Mouse (Mus musculus) left cerebral cortex, adult 2 months (tissue): ENCODE results near the gene P4htm. TPM values are rescaled to one million over a fixed set of nuclear protein-coding genes. Genes with fewer than 3 reads are reported as not detected.
"Not testable (repeated sequence)": the region's sequence is repeated elsewhere in the genome, so short reads cannot be mapped to it uniquely, and the experiment has no call there.

ENCODE experiments used
- DNase-seq, 2 experiments: peaks; one replicate each; pipeline ENCODE4 v3.0.0; 2021 to 2022; ENCODE audit warnings: low spot score in 2 of 2, mixed read lengths in 1 of 2; ENCODE audit errors: extremely low spot score in 1 of 2
- H3K27ac ChIP-seq: fragments of 200-600 bp; 2 replicates; pipeline ENCODE4 v1.8.1; 2022
- H3K4me3 ChIP-seq: fragments of 200-600 bp; 2 replicates; pipeline ENCODE4 v1.8.1; 2022
- CTCF ChIP-seq: fragments of 200-600 bp; IDR thresholded peaks from 2 replicates; pipeline ENCODE4 v1.8.1; 2022; ENCODE audit warnings: antibody characterized with exemption, mild to moderate bottlenecking, moderate library complexity
- intact Hi-C: fragments of 180-260 bp; cut with DNase I; formaldehyde crosslinking; loops from one replicate; pipeline ENCODE4 v1.15.1; 2025
- long read RNA-seq, 2 experiments: library from polyadenylated mRNA; stranded (forward); transcript quantifications; one replicate each; pipeline ENCODE4 v2.0.0; 2021; ENCODE audit warnings: borderline mapping rate in 2 of 2
- total RNA-seq, 2 experiments: library from RNA; stranded (reverse); gene quantifications; 2 replicates each; pipeline ENCODE4 v1.2.3; 2021

P4htm gene
- 10 to 100 TPM; 83.8 to 93.6 TPM for total RNA-seq
- long read RNA-seq, experiment 1, transcript P4htm-201 (9 exons, 1,841 nt), result major isoform, 104 of 135 reads
- long read RNA-seq, experiment 1, partial matches to known transcripts, result 19 of 135 reads
- long read RNA-seq, experiment 1, other reads (novel, unspliced or antisense), result 11 of 135 reads
- long read RNA-seq, experiment 2, transcript P4htm-201 (9 exons, 1,841 nt), result major isoform, 71 of 96 reads
- long read RNA-seq, experiment 2, partial matches to known transcripts, result 11 of 96 reads
- long read RNA-seq, experiment 2, other reads (novel, unspliced or antisense), result 14 of 96 reads

- intact Hi-C loops, result loop anchor here (1.0 kb wide), 1 partner anchor 19 kb away; the partner anchor contains the start of gene Wdr6
Observed at GRCm38 (mm10) chr9:108596998-108597764, at the start of gene P4htm. Gene P4htm, minus strand, starts transcription at chr9:108597667.

GRCm38 (mm10) chr9:108639825-108640224, 42.4 kb upstream of the P4htm start:
- DNase-seq, result no peak
- H3K27ac ChIP-seq, result no peak overlapping the region
- TF ChIP-seq CTCF, result no peak
- intact Hi-C loops, result no loop called here
- H3K4me3 ChIP-seq, result no peak overlapping the region

More at GRCm38 (mm10) chr9:108596998-108597764, at the start of gene P4htm:
- Histone ChIP-seq H3K4me3 (peak within 1 kb of the TSS; percentile 87), H3K27ac (peak within 1 kb of the TSS; percentile 95)
- peak; percentile 81 to 82 for DNase-seq
- peak; percentile 33 for TF ChIP-seq CTCF

GRCm38 (mm10) chr9:108635415-108635814, 37.9 kb upstream of the P4htm start:
- no peak for TF ChIP-seq CTCF
- intact Hi-C loops, result no loop called here
- DNase-seq, result no peak

GRCm38 (mm10) chr9:108633846-108634245, 36.4 kb upstream of the P4htm start:
- H3K27ac ChIP-seq, result no peak overlapping the region
- no peak overlapping the region for H3K4me3 ChIP-seq
- DNase-seq, result no peak
- TF ChIP-seq CTCF, result no peak
- intact Hi-C loops, result no loop called here

More at GRCm38 (mm10) chr9:108635415-108635814, 37.9 kb upstream of the P4htm start:
- Histone ChIP-seq H3K4me3 (no peak overlapping the region), H3K27ac (no peak overlapping the region)

GRCm38 (mm10) chr9:108632375-108632774, 34.9 kb upstream of the P4htm start:
- H3K27ac ChIP-seq, result no peak overlapping the region
- intact Hi-C loops, result no loop called here
- no peak for TF ChIP-seq CTCF
- no peak for DNase-seq
- no peak overlapping the region for H3K4me3 ChIP-seq

- TF ChIP-seq CTCF, result no peak
- Histone ChIP-seq H3K27ac (no peak overlapping the region), H3K4me3 (no peak overlapping the region)
- DNase-seq, result no peak
- intact Hi-C loops, result no loop called here
Observed at GRCm38 (mm10) chr9:108631631-108632256, 34.3 kb upstream of the P4htm start.

DNA sequence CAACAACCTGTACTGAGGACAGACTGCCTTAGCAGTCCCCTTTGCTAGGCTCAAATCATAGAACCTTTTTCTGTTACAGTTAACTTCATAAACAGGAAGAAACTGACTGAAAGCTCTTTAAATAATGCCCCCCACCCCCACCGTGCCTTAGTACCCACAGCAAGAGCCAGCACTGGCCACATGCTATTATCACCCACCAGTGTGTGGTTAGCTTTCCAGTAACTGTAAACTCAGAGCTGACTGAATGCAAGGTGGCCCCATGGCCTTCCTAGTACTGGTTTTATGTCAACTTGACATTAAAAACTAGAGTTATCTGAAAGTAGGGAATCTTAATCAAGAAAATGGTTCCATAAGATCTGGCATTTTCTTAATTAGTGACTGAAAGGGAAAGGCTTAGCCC, 33.2 kb upstream of the P4htm start:
- no peak overlapping the region for H3K4me3 ChIP-seq
- intact Hi-C loops, result no loop called here
- no peak for TF ChIP-seq CTCF
- DNase-seq, result no peak
- H3K27ac ChIP-seq, result no peak overlapping the region

GRCm38 (mm10) chr9:108628141-108628540, 30.7 kb upstream of the P4htm start:
- Histone ChIP-seq H3K27ac (no peak overlapping the region), H3K4me3 (no peak overlapping the region)
- no peak for DNase-seq
- TF ChIP-seq CTCF, result no peak
- intact Hi-C loops, result no loop called here

DNA sequence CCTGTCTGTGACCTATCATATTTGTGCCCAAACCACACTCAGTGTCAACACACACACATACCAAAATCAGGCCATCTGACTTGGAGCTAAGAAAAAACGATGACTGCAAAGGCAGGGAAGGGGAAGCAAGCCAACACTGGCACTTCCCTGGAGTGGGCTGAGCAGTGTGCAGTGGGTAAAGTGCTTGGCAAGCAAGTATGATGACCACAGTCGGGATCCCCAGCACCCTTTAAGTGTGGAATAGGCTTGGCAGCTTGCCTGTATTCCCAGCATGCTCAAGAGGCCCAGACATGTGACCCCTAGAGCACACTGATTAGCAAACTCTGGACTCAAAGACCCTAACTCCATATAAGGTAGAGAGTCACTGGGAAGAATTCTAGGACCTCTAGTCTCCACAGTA, 29.0 kb upstream of the P4htm start:
- intact Hi-C loops, result no loop called here

GRCm38 (mm10) chr9:108617301-108617700, 19.8 kb upstream of the P4htm start:
- intact Hi-C loops, result no loop called here
- no peak for DNase-seq
- no peak for TF ChIP-seq CTCF
- no peak overlapping the region for H3K4me3 ChIP-seq
- H3K27ac ChIP-seq, result no peak overlapping the region

More for the DNA sequence above, 29.0 kb upstream of the P4htm start:
- no peak for DNase-seq
- Histone ChIP-seq H3K4me3 (no peak overlapping the region), H3K27ac (no peak overlapping the region)
- no peak for TF ChIP-seq CTCF

GRCm38 (mm10) chr9:108611488-108611887, 14.0 kb upstream of the P4htm start:
- peak in 1 of 2 experiments; percentile 38 for DNase-seq
- Histone ChIP-seq H3K4me3 (no peak overlapping the region), H3K27ac (no peak overlapping the region)
- no peak for TF ChIP-seq CTCF
- intact Hi-C loops, result no loop called here

GRCm38 (mm10) chr9:108608889-108609288, 11.4 kb upstream of the P4htm start:
- Histone ChIP-seq H3K27ac (no peak overlapping the region), H3K4me3 (no peak overlapping the region)
- no peak for TF ChIP-seq CTCF
- DNase-seq, result no peak
- intact Hi-C loops, result no loop called here

DNA sequence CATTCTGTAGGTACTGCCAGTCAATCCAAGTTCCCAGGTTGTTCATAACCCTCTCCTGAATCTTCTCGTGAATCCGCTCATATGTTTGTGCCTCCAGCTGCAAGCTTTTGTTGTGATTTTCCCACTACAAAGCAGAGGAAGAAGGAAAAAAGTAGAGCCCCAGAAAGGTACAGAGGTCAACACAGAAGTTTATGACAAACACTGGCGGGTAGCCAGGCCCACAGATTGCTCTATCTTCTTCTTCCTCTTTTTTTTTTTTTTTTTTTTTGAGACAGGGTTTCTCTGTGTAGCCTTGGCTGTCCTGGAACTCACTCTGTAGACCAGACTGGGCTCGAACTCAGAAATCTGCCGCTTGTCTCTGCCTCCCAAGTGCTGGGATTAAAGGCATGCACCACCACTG, 10.5 kb upstream of the P4htm start:
- H3K4me3 ChIP-seq, H3K27ac ChIP-seq, intact Hi-C loops, DNase-seq: not testable (repeated sequence)
